Mouse (Mus musculus) right cerebral cortex, postnatal 36 days (tissue): Measurements from ENCODE around the gene Iqsec3.

Experiments
- DNase-seq, 2 experiments: peaks; one replicate each; pipeline ENCODE4 v3.0.0; 2022; ENCODE audit warnings: low spot score in 2 of 2, mixed read lengths in 1 of 2

Gene Iqsec3

GRCm38 (mm10) chr6:121473093-121473821 lies at the start of gene Iqsec3:
Iqsec3 (minus strand) TSS chr6:121473678.
- peak; percentile 77 to 80 for DNase-seq

- no peak for DNase-seq
Measured at GRCm38 (mm10) chr6:121522106-121522705, 48.7 kb upstream of the Iqsec3 start.

- no peak for DNase-seq
Measured at GRCm38 (mm10) chr6:121521030-121521429, 47.6 kb upstream of the Iqsec3 start.

- DNase-seq, result no peak
Measured at GRCm38 (mm10) chr6:121519896-121520295, 46.4 kb upstream of the Iqsec3 start.

GRCm38 (mm10) chr6:121519266-121519810 lies 45.9 kb upstream of the Iqsec3 start:
- DNase-seq, result no peak

- no peak for DNase-seq
Measured at GRCm38 (mm10) chr6:121517726-121518125, 44.2 kb upstream of the Iqsec3 start.

- DNase-seq, result no peak
Measured at GRCm38 (mm10) chr6:121510381-121510780, 36.9 kb upstream of the Iqsec3 start.

GRCm38 (mm10) chr6:121509871-121510270 lies 36.4 kb upstream of the Iqsec3 start:
- DNase-seq, result no peak

GRCm38 (mm10) chr6:121508266-121508665 lies 34.8 kb upstream of the Iqsec3 start:
- DNase-seq, result no peak

GRCm38 (mm10) chr6:121501044-121501638 lies 27.7 kb upstream of the Iqsec3 start:
- no peak for DNase-seq

- no peak for DNase-seq
Measured at GRCm38 (mm10) chr6:121499856-121500255, 26.4 kb upstream of the Iqsec3 start.

GRCm38 (mm10) chr6:121498819-121499535 lies 25.5 kb upstream of the Iqsec3 start:
- no peak for DNase-seq

- no peak for DNase-seq
Measured at GRCm38 (mm10) chr6:121495606-121496005, 22.1 kb upstream of the Iqsec3 start.

GRCm38 (mm10) chr6:121495026-121495425 lies 21.5 kb upstream of the Iqsec3 start:
- DNase-seq, result no peak

- no peak for DNase-seq
Measured at GRCm38 (mm10) chr6:121494319-121494718, 20.8 kb upstream of the Iqsec3 start.

GRCm38 (mm10) chr6:121491339-121491738 lies 17.9 kb upstream of the Iqsec3 start:
- DNase-seq, result no peak

GRCm38 (mm10) chr6:121472273-121472672 lies 1.2 kb downstream of the Iqsec3 start:
- DNase-seq, result peak in 1 of 2 experiments; percentile 42

GRCm38 (mm10) chr6:121468235-121468634 lies 5.2 kb downstream of the Iqsec3 start:
- DNase-seq, result no peak

- DNase-seq, result no peak
Measured at GRCm38 (mm10) chr6:121462628-121463340, 10.7 kb downstream of the Iqsec3 start.

GRCm38 (mm10) chr6:121457381-121457780 lies 16.1 kb downstream of the Iqsec3 start:
- DNase-seq, result no peak

- no peak for DNase-seq
Measured at GRCm38 (mm10) chr6:121456651-121457050, 16.8 kb downstream of the Iqsec3 start.
